Mouse (Mus musculus) forebrain, postnatal 0 days (tissue): ENCODE data around the gene Gtpbp10. TPM values are rescaled to one million over a fixed set of nuclear protein-coding genes. Genes with fewer than 3 reads are reported as not detected.
A peak's percentile ranks its signal among the peaks of the same experiment; 100 is the strongest.

Source experiments
- ATAC-seq: fragments of 200-750 bp; cut with Nextera tagmentation; 2 replicates; pipeline ENCODE4 v1.8.0; 2017; ENCODE audit warnings: mild to moderate bottlenecking, moderate library complexity
- DNase-seq: peaks from one replicate; pipeline ENCODE4 v3.0.0-alpha.2; 2015
- H3K27ac ChIP-seq: fragments of 300-500 bp; sonication (generic); 2 replicates; pipeline ENCODE4 v1.5.1; 2014; ENCODE audit warnings: low read depth, mild to moderate bottlenecking, antibody characterized with exemption, low read length, moderate library complexity, mixed read lengths
- H3K27me3 ChIP-seq: fragments of 300-500 bp; sonication (generic); 2 replicates; pipeline ENCODE4 v1.6.1; 2014; ENCODE audit warnings: mild to moderate bottlenecking, low read length, mixed read lengths; ENCODE audit not compliant: insufficient read depth
- H3K36me3 ChIP-seq: fragments of 300-500 bp; sonication (generic); 2 replicates; pipeline ENCODE4 v1.6.1; 2014; ENCODE audit warnings: mild to moderate bottlenecking, moderate library complexity; ENCODE audit not compliant: insufficient read depth
- H3K4me1 ChIP-seq: fragments of 300-500 bp; sonication (generic); 2 replicates; pipeline ENCODE4 v1.6.1; 2014; ENCODE audit warnings: antibody characterized with exemption; ENCODE audit not compliant: insufficient read depth
- H3K4me2 ChIP-seq: fragments of 300-500 bp; sonication (generic); 2 replicates; pipeline ENCODE4 v1.6.1; 2014; ENCODE audit warnings: low read depth, mild to moderate bottlenecking, moderate library complexity
- H3K4me3 ChIP-seq: fragments of 300-500 bp; sonication (generic); 2 replicates; pipeline ENCODE4 v1.5.1; 2014; ENCODE audit warnings: low read depth, low read length, mixed read lengths
- H3K9ac ChIP-seq: fragments of 300-500 bp; sonication (generic); 2 replicates; pipeline ENCODE4 v1.6.1; 2014; ENCODE audit warnings: mild to moderate bottlenecking
- H3K9me3 ChIP-seq: fragments of 300-500 bp; sonication (generic); 2 replicates; pipeline ENCODE4 v1.6.1; 2016; ENCODE audit warnings: low read length
- CTCF ChIP-seq: sonication (generic); IDR thresholded peaks from 2 replicates; pipeline ENCODE4 v1.5.1; 2016; ENCODE audit warnings: antibody characterized with exemption, control low read depth, low read depth
- WGBS: fragments of 180-500 bp; shearing (Covaris S2); extraction: QIAGEN DNeasy Blood & Tissue Kit; methylation state at CpG from one replicate; pipeline ENCODE4 v1.1.7; 2014; 5-methylcytosine and 5-hydroxymethylcytosine counted together
- polyA plus RNA-seq: library from polyadenylated mRNA; unstranded; fragments of >200 nt; fragmentation: Nextera tagmentation; extraction: Ambion mirVana; gene quantifications from 2 replicates; pipeline ENCODE4 v1.2.1, GENCODE M21; 2015
- total RNA-seq: library from RNA; depleted of rRNA; stranded (reverse); fragments of >200 nt; gene quantifications from 2 replicates; pipeline ENCODE4 v1.2.3, GENCODE M21; 2014

Gene Gtpbp10
- total and polyA plus RNA-seq, 2 experiments from 2014 or later: 12.7 to 27.9 TPM

GRCm38 (mm10) chr5:5511401-5511800, 47.9 kb downstream of the Gtpbp10 start:
- Histone ChIP-seq H3K27ac (no peak overlapping the region), H3K4me1 (0 out of 2 replicates have a peak, but pooled peaks cover 4% of the 10 kb centered on the region), H3K4me2 (no peak overlapping the region), H3K4me3 (no peak overlapping the region), H3K9me3 (no peaks in the 10 kb centered on the region), H3K9ac (no peak overlapping the region), H3K27me3 (no peaks in the 10 kb centered on the region), H3K36me3 (no peaks in the 10 kb centered on the region)
- 65% methylated on average over 3 of the region's 3 CpGs for WGBS
- ATAC-seq (no peak), DNase-seq (no peak)
- TF ChIP-seq CTCF: no peak

- Histone ChIP-seq H3K36me3 (no peaks in the 10 kb centered on the region), H3K4me1 (0 out of 2 replicates have a peak, but pooled peaks cover 4% of the 10 kb centered on the region), H3K9me3 (no peaks in the 10 kb centered on the region), H3K4me2 (no peak overlapping the region), H3K9ac (no peak overlapping the region), H3K27ac (no peak overlapping the region), H3K4me3 (no peak overlapping the region), H3K27me3 (no peaks in the 10 kb centered on the region)
- WGBS: 27% methylated on average over 5 of the region's 5 CpGs
- DNase-seq (no peak), ATAC-seq (no peak)
- TF ChIP-seq CTCF: no peak
These were observed 48.3 kb downstream of the Gtpbp10 start for GRCm38 (mm10) chr5:5510989-5511388.

GRCm38 (mm10) chr5:5510304-5510887, 48.9 kb downstream of the Gtpbp10 start:
- H3K27ac ChIP-seq: no peak overlapping the region
- TF ChIP-seq CTCF: no peak
- no peaks in the 10 kb centered on the region for H3K27me3 ChIP-seq
- WGBS: 21% methylated on average over 10 of the region's 10 CpGs
- H3K9me3 ChIP-seq: no peaks in the 10 kb centered on the region
- H3K4me2 ChIP-seq: peak overlapping the region; percentile 3; the same call in 1 of the 2 replicates
- no peaks in the 10 kb centered on the region for H3K36me3 ChIP-seq
- DNase-seq (no peak), ATAC-seq (no peak)
- 0 out of 2 replicates have a peak, but pooled peaks cover 4% of the 10 kb centered on the region for H3K4me1 ChIP-seq
- H3K4me3 ChIP-seq: no peak overlapping the region
- H3K9ac ChIP-seq: no peak overlapping the region

- H3K27me3 ChIP-seq: no peaks in the 10 kb centered on the region
- H3K4me2 ChIP-seq: peak overlapping the region; percentile 30
- TF ChIP-seq CTCF: no peak
- no peak overlapping the region for H3K9ac ChIP-seq
- no peak overlapping the region for H3K27ac ChIP-seq
- no peaks in the 10 kb centered on the region for H3K9me3 ChIP-seq
- 0 out of 2 replicates have a peak, but pooled peaks cover 4% of the 10 kb centered on the region for H3K4me1 ChIP-seq
- H3K36me3 ChIP-seq: no peaks in the 10 kb centered on the region
- WGBS: 68% methylated on average over 10 of the region's 10 CpGs
- no peak overlapping the region for H3K4me3 ChIP-seq
- ATAC-seq (peak; percentile 10), DNase-seq (no peak)
These were observed 51.1 kb downstream of the Gtpbp10 start for GRCm38 (mm10) chr5:5508231-5508630.

GRCm38 (mm10) chr5:5507701-5508225, 51.6 kb downstream of the Gtpbp10 start:
- Histone ChIP-seq H3K27me3 (no peaks in the 10 kb centered on the region), H3K4me3 (no peak overlapping the region), H3K27ac (no peak overlapping the region), H3K36me3 (no peaks in the 10 kb centered on the region), H3K4me2 (peak overlapping the region; percentile 30), H3K9ac (no peak overlapping the region), H3K9me3 (no peaks in the 10 kb centered on the region), H3K4me1 (0 out of 2 replicates have a peak, but pooled peaks cover 4% of the 10 kb centered on the region)
- TF ChIP-seq CTCF: peak; percentile 68
- peak; percentile 74 for ATAC-seq
- peak; percentile 65 for DNase-seq
- 21% methylated on average over 20 of the region's 20 CpGs for WGBS

- no peak overlapping the region for H3K4me3 ChIP-seq
- H3K9ac ChIP-seq: no peak overlapping the region
- no peak for TF ChIP-seq CTCF
- DNase-seq (no peak), ATAC-seq (no peak)
- no peaks in the 10 kb centered on the region for H3K4me1 ChIP-seq
- H3K36me3 ChIP-seq: no peaks in the 10 kb centered on the region
- no peaks in the 10 kb centered on the region for H3K27me3 ChIP-seq
- no peak overlapping the region for H3K27ac ChIP-seq
- 83% methylated on average over 13 of the region's 13 CpGs for WGBS
- H3K4me2 ChIP-seq: no peak overlapping the region
- H3K9me3 ChIP-seq: no peaks in the 10 kb centered on the region
These were observed 54.9 kb downstream of the Gtpbp10 start for GRCm38 (mm10) chr5:5504456-5504855.

GRCm38 (mm10) chr5:5503381-5503780, 56.0 kb downstream of the Gtpbp10 start:
- Histone ChIP-seq H3K27me3 (no peaks in the 10 kb centered on the region), H3K27ac (no peak overlapping the region), H3K36me3 (no peaks in the 10 kb centered on the region), H3K4me2 (no peak overlapping the region), H3K9me3 (no peaks in the 10 kb centered on the region), H3K4me3 (no peak overlapping the region), H3K9ac (no peak overlapping the region), H3K4me1 (no peaks in the 10 kb centered on the region)
- ATAC-seq: no peak
- TF ChIP-seq CTCF: no peak
- no peak for DNase-seq
- WGBS: 46% methylated on average over 4 of the region's 4 CpGs
